8 mouse cellular contexts compared by ENCODE assay signal in the genomic region with DNA sequence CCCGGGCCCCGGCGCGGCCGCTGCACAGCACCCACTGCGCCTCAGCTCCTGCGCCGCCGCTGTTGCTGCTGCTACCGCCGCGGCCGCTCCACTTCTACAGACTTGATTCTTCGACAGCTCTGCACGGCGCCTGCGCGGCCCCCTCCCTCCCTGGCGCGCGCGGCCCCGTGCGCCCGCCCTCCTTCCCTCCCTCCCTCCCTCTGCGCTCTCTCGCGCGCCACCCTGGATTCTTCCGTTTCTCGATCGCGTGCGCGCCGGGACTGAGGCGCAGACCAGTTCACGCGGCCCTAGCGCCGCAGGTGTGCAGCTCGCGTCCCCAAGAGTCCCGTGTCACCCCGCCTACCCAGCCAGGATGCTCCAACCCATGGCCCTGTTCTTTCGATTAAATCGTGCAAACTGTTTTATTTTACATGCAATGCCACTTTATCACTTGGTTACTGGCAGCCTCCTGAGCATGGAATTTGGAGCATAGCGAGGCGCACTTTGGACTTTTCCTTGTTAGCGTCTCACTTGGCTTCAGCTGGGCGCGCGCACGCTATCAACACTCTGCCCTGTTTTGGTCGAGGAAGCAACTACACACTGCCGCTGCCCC. TPM values are rescaled to one million over a fixed set of nuclear protein-coding genes. Genes with fewer than 3 reads are reported as not detected.
A peak's percentile ranks its signal among the peaks of the same experiment; 100 is the strongest.
DNase-seq lines count a peak whose midpoint lies in the region; ATAC-seq and TF ChIP-seq lines count a peak whose summit lies in the region.

Gene Irf2bp2 (minus strand): TSS at position 98 of the 592 bp plus-strand sequence.

- WGBS in embryonic facial prominence, embryonic 14.5 days = 1% methylated on average over 29 of the region's 56 CpGs
- WGBS in liver, adult 2 months = 1% methylated on average over 42 of the region's 56 CpGs

- peak; percentile 7; the same call in 1 of the 2 replicates for TF ChIP-seq CTCF in liver, adult 2 months (IDR thresholded peaks at IDR 0.05; ENCODE audit: low read depth, low read length)

- H3ac ChIP-seq in myocyte (ENCODE audit: control insufficient read depth, insufficient read length) = peak within 1 kb of the TSS; percentile 81

- H3K9ac ChIP-seq in embryonic facial prominence, embryonic 14.5 days (ENCODE audit: low read depth, low read length) = peak within 1 kb of the TSS; percentile 100
- H3K9ac ChIP-seq in liver, adult 2 months (ENCODE audit: low read depth, low read length) = peak within 1 kb of the TSS; percentile 100

- H3K36me3 ChIP-seq in embryonic facial prominence, embryonic 14.5 days (ENCODE audit: control insufficient read depth, insufficient read depth, low read length) = peaks cover 34% of the 10 kb centered on the region
- H3K36me3 ChIP-seq in liver, adult 2 months (ENCODE audit: control insufficient read depth, insufficient read depth, low read length) = peaks cover 8% of the 10 kb centered on the region
- peaks cover 15% of the 10 kb centered on the region for H3K36me3 ChIP-seq in myocyte (ENCODE audit: control insufficient read depth, insufficient read depth)
- H3K36me3 ChIP-seq in splenic B cell, adult 2 months (ENCODE audit: control insufficient read depth, insufficient read depth, low read length, poor library complexity, severe bottlenecking) = no peaks in the 10 kb centered on the region

- peak within 1 kb of the TSS; percentile 100 for H3K27ac ChIP-seq in embryonic facial prominence, embryonic 14.5 days (replicated peaks; ENCODE audit: low read depth, low read length)
- H3K27ac ChIP-seq in liver, adult 2 months (replicated peaks; ENCODE audit: insufficient read depth, low read depth, low read length) = peak within 1 kb of the TSS; percentile 98

- peaks cover 36% of the 10 kb centered on the region for H3K4me1 ChIP-seq in embryonic facial prominence, embryonic 14.5 days (ENCODE audit: control insufficient read depth, insufficient read depth, low read length)
- H3K4me1 ChIP-seq in liver, adult 2 months (ENCODE audit: control insufficient read depth, insufficient read depth, low read length) = peaks cover 8% of the 10 kb centered on the region; the same call in 1 of the 2 replicates

- peak; percentile 95 for DNase-seq in 416B (ENCODE audit: low read depth)
- peak; percentile 77 to 78 for DNase-seq in adrenal gland, postnatal 4 days (ENCODE audit: low spot score in 2 of 2)
- DNase-seq in embryonic facial prominence, embryonic 14.5 days (ENCODE audit: low spot score) = peak; percentile 97
- peak; percentile 87 for DNase-seq in heart, adult 8-10 months (ENCODE audit: low spot score)
- peak; percentile 92 for DNase-seq in kidney, adult 9 months
- DNase-seq in liver, adult 2 months (ENCODE audit: extremely low read depth, low read depth, low spot score) = no peak
- peak; percentile 96 for DNase-seq in splenic B cell, adult 2 months (ENCODE audit: low read depth, low spot score)

- no peaks in the 10 kb centered on the region for H3K27me3 ChIP-seq in embryonic facial prominence, embryonic 14.5 days (replicated peaks; ENCODE audit: control insufficient read depth, insufficient read depth, low read length)
- no peaks in the 10 kb centered on the region for H3K27me3 ChIP-seq in liver, adult 2 months (ENCODE audit: control insufficient read depth, insufficient read depth, low read length)
- H3K27me3 ChIP-seq in myocyte (ENCODE audit: control insufficient read depth, insufficient read depth, insufficient read length) = no peaks in the 10 kb centered on the region
- no peaks in the 10 kb centered on the region for H3K27me3 ChIP-seq in splenic B cell, adult 2 months (ENCODE audit: control insufficient read depth, insufficient read depth, low read length, poor library complexity, severe bottlenecking)

- H3K4me2 ChIP-seq in embryonic facial prominence, embryonic 14.5 days (ENCODE audit: low read depth, low read length) = peak within 1 kb of the TSS; percentile 95
- peak within 1 kb of the TSS; percentile 99 for H3K4me2 ChIP-seq in myocyte (ENCODE audit: low read depth)

- peak; percentile 78 for ATAC-seq in embryonic facial prominence, embryonic 14.5 days (ENCODE audit: low read depth)

- no peaks in the 10 kb centered on the region for H3K9me3 ChIP-seq in embryonic facial prominence, embryonic 14.5 days (ENCODE audit: control insufficient read depth, low read length)

- peak; percentile 96 for TF ChIP-seq POLR2A in liver, adult 2 months (IDR thresholded peaks at IDR 0.05; ENCODE audit: extremely low read depth, insufficient read depth, low read length)
- peak; percentile 96 for TF ChIP-seq POLR2A in myocyte (IDR thresholded peaks at IDR 0.05; ENCODE audit: insufficient read length, low read depth)

- H3K79me2 ChIP-seq in liver, adult 2 months (ENCODE audit: control insufficient read depth, insufficient read depth, low read length) = peaks cover 27% of the 10 kb centered on the region
- H3K79me2 ChIP-seq in myocyte (ENCODE audit: control insufficient read depth, insufficient read depth) = peaks cover 31% of the 10 kb centered on the region

- peak within 1 kb of the TSS; percentile 99 for H3K4me3 ChIP-seq in embryonic facial prominence, embryonic 14.5 days (ENCODE audit: low read depth, low read length)
- H3K4me3 ChIP-seq in liver, adult 2 months (ENCODE audit: insufficient read depth, low read depth, low read length) = peak within 1 kb of the TSS; percentile 98
- peak within 1 kb of the TSS; percentile 98 for H3K4me3 ChIP-seq in myocyte

TF ChIP-seq in myocyte, 11 proteins besides CTCF, POLR2A, EP300 and RAD21:
- TF ChIP-seq CEBPB (IDR thresholded peaks at IDR 0.05; ENCODE audit: insufficient read depth, poor library complexity, severe bottlenecking) (no peak), MYOG (IDR thresholded peaks at IDR 0.05; ENCODE audit: control insufficient read depth in 1 of 3, insufficient read depth in 1 of 3, insufficient read length in 2 of 3, low read depth in 2 of 3) (peak in 1 of 3 experiments; percentile 31), USF1 (IDR thresholded peaks at IDR 0.05; ENCODE audit: low read depth) (no peak), MAX (IDR thresholded peaks at IDR 0.05; ENCODE audit: low read depth) (no peak), MYOD1 (IDR thresholded peaks at IDR 0.05; ENCODE audit: control insufficient read depth in 1 of 3, insufficient read length in 2 of 3, low read depth in 2 of 3) (no peak), SRF (IDR thresholded peaks at IDR 0.05; ENCODE audit: control insufficient read depth, insufficient read length, low read depth) (no peak), TCF3 (IDR thresholded peaks at IDR 0.05; ENCODE audit: insufficient read length, low read depth) (no peak), REST (IDR thresholded peaks at IDR 0.05; ENCODE audit: insufficient read depth, insufficient read length) (peak; percentile 49), TCF12 (IDR thresholded peaks at IDR 0.05; ENCODE audit: insufficient read depth, poor library complexity, severe bottlenecking) (no peak), POLR2AphosphoS2 (IDR thresholded peaks at IDR 0.05; ENCODE audit: insufficient read length, low read depth) (peak; percentile 97), E2F4 (IDR thresholded peaks at IDR 0.05; ENCODE audit: insufficient read depth) (no peak)

RNA-seq across cellular contexts. Expression of gene Irf2bp2, which starts in this region (rescaled TPM):
- 100 to 1,000 TPM; 115 to 119 TPM for total RNA-seq in adrenal gland, postnatal 4 days (2021)
- polyA plus RNA-seq in embryonic facial prominence, embryonic 14.5 days (2014; fragmentation: Nextera tagmentation; extraction: Ambion mirVana) = 10.6 and 10.7 TPM in 2 replicates
- total RNA-seq in heart, adult 8-10 months (2022) = 10 to 100 TPM; 41.8 to 60.9 (median 50.3) TPM
- 26.3 and 39.2 TPM in 2 replicates for total RNA-seq in liver, adult 2 months (2014; rRNA removed)
- polyA plus RNA-seq in liver, adult 2 months (2012; rRNA removed) = 20.3 and 33.8 TPM in 2 replicates
- 16.8 TPM for polyA plus RNA-seq in myocyte (2012; fragmentation: generic; extraction: Trizol)
